Mouse (Mus musculus): ENCODE data around the gene Cdh4.

- no peak for TF ChIP-seq TAL1 (IDR thresholded peaks at IDR 0.05; ENCODE audit: low read length)
- no peak for TF ChIP-seq GATA1 (IDR thresholded peaks at IDR 0.05; ENCODE audit: low read length)
These were observed 252.7 kb downstream of the Cdh4 start for GRCm38 (mm10) chr2:179694936-179695335.

Measured in erythroblast, embryonic 14.5 days (primary cell).